Mouse (Mus musculus) CH12.LX (cell line): ENCODE measurements at regions not wholly inside any gene's neighbourhood (a gene's known extent, or its start where the extent isn't known, plus 50 kb on each side); places are given as distances from the start of the nearest gene placed in this dataset.

Experiments used
- DNase-seq: peaks from one replicate; pipeline ENCODE4 v3.0.0-alpha.2; 2013; ENCODE audit errors: extremely low read depth
- H3K27ac ChIP-seq: 2 replicates; pipeline ENCODE4 v1.5.1; 2012; ENCODE audit warnings: low read depth, mild to moderate bottlenecking, control low read depth, moderate library complexity; ENCODE audit not compliant: insufficient read depth
- H3K27me3 ChIP-seq: replicated peaks from 2 replicates; pipeline ENCODE3; 2012; ENCODE audit warnings: inconsistent platforms
- H3K36me3 ChIP-seq, 2 experiments: replicated peaks in 1 of 2; 2 replicates each; pipeline versions ENCODE3 to v1.6.1; 2012; ENCODE audit warnings: inconsistent platforms in 1 of 2, low read length in 1 of 2, mild to moderate bottlenecking in 1 of 2, mixed read lengths in 1 of 2, moderate library complexity in 1 of 2; ENCODE audit not compliant: control insufficient read depth in 1 of 2, insufficient read depth in 1 of 2
- H3K4me1 ChIP-seq, 2 experiments: 2 replicates each; pipeline ENCODE4 v1.6.1; 2012; ENCODE audit warnings: inconsistent platforms in 1 of 2, moderate library complexity in 1 of 2; ENCODE audit not compliant: insufficient read depth in 2 of 2, control insufficient read depth in 1 of 2
- H3K4me2 ChIP-seq: 2 replicates; pipeline ENCODE4 v1.6.1; 2012; ENCODE audit warnings: low read depth, mild to moderate bottlenecking, control low read depth; ENCODE audit not compliant: poor library complexity, insufficient read depth, severe bottlenecking
- H3K4me3 ChIP-seq, 3 experiments: fragments of 150-350 bp in 1 of 3; sonication (generic) in 1 of 3; replicated peaks in 1 of 3; 2 replicates each; pipeline versions ENCODE3 to v1.5.1; 2011 to 2012; ENCODE audit warnings: low read depth in 2 of 3, low read length in 2 of 3, mild to moderate bottlenecking in 2 of 3, moderate library complexity in 2 of 3, control low read depth in 1 of 3, improper control_type of control experiment in 1 of 3, inconsistent platforms in 1 of 3, mixed read lengths in 1 of 3; ENCODE audit not compliant: poor library complexity in 1 of 3
- H3K79me2 ChIP-seq: replicated peaks from 2 replicates; pipeline ENCODE4 v1.6.1; 2012; ENCODE audit warnings: mild to moderate bottlenecking, moderate library complexity; ENCODE audit not compliant: control insufficient read depth, poor library complexity, insufficient read depth, severe bottlenecking; ENCODE audit errors: extremely low read depth
- H3K9ac ChIP-seq: 2 replicates; pipeline ENCODE4 v1.6.1; 2012; ENCODE audit warnings: low read depth, mild to moderate bottlenecking, control low read depth, moderate library complexity; ENCODE audit not compliant: insufficient read depth
- H3K9me3 ChIP-seq: replicated peaks from 2 replicates; pipeline ENCODE3; 2012; ENCODE audit warnings: low read length, inconsistent platforms, mixed read lengths
- E2F4 ChIP-seq: IDR thresholded peaks from 2 replicates; pipeline ENCODE4 v1.6.1; 2011; ENCODE audit warnings: low read depth, low read length, improper control_type of control experiment; ENCODE audit not compliant: insufficient replicate concordance
- ELF1 ChIP-seq: IDR thresholded peaks from 2 replicates; pipeline ENCODE4 v1.6.1; 2014; ENCODE audit warnings: low read depth, mild to moderate bottlenecking, inconsistent platforms, low read length, improper control_type of control experiment
- EP300 ChIP-seq: IDR thresholded peaks from 2 replicates; pipeline ENCODE4 v1.6.1; 2011; ENCODE audit warnings: low read length, improper control_type of control experiment
- GABPA ChIP-seq: IDR thresholded peaks from 2 replicates; pipeline ENCODE4 v1.6.1; 2012; ENCODE audit warnings: low read depth, low read length, improper control_type of control experiment, inconsistent platforms; ENCODE audit not compliant: insufficient replicate concordance
- HCFC1 ChIP-seq: IDR thresholded peaks from 2 replicates; pipeline ENCODE4 v1.6.1; 2012; ENCODE audit warnings: low read depth, mild to moderate bottlenecking, inconsistent platforms, low read length, improper control_type of control experiment
- IRF4 ChIP-seq: IDR thresholded peaks from 2 replicates; pipeline ENCODE4 v1.6.1; 2014; ENCODE audit warnings: low read depth, mild to moderate bottlenecking, inconsistent platforms, low read length, improper control_type of control experiment
- JUND ChIP-seq: conservative IDR thresholded peaks from 2 replicates; pipeline ENCODE4 v1.6.1; 2011; ENCODE audit warnings: low read depth, low read length, improper control_type of control experiment
- KAT2A ChIP-seq: IDR thresholded peaks from 2 replicates; pipeline ENCODE4 v1.6.1; 2012; ENCODE audit warnings: low read length, improper control_type of control experiment, inconsistent platforms; ENCODE audit not compliant: insufficient replicate concordance
- MAFK ChIP-seq: IDR thresholded peaks from 2 replicates; pipeline ENCODE4 v1.6.1; 2011; ENCODE audit warnings: low read length, improper control_type of control experiment; ENCODE audit not compliant: insufficient replicate concordance
- MAX ChIP-seq: IDR thresholded peaks from 2 replicates; pipeline ENCODE4 v1.6.1; 2011; ENCODE audit warnings: low read length, improper control_type of control experiment
- MAZ ChIP-seq: IDR thresholded peaks from 2 replicates; pipeline ENCODE4 v1.6.1; 2012; ENCODE audit warnings: low read depth, mild to moderate bottlenecking, inconsistent platforms, low read length, improper control_type of control experiment, moderate library complexity
- MEF2A ChIP-seq: IDR thresholded peaks from 2 replicates; pipeline ENCODE4 v1.6.1; 2014; ENCODE audit warnings: low read depth, mild to moderate bottlenecking, inconsistent platforms, low read length, improper control_type of control experiment, borderline replicate concordance
- MXI1 ChIP-seq: IDR thresholded peaks from 2 replicates; pipeline ENCODE4 v1.6.1; 2011; ENCODE audit warnings: mild to moderate bottlenecking, low read depth, low read length, improper control_type of control experiment
- MYC ChIP-seq: IDR thresholded peaks from 2 replicates; pipeline ENCODE4 v1.6.1; 2011; ENCODE audit warnings: low read depth, mild to moderate bottlenecking, improper control_type of control experiment, low read length
- NELFE ChIP-seq: IDR thresholded peaks from 2 replicates; pipeline ENCODE4 v1.6.1; 2011; ENCODE audit warnings: low read depth, low read length, improper control_type of control experiment
- PAX5 ChIP-seq: IDR thresholded peaks from 2 replicates; pipeline ENCODE4 v1.6.1; 2012; ENCODE audit warnings: low read length, inconsistent platforms, mixed read lengths
- RAD21 ChIP-seq: IDR thresholded peaks from 2 replicates; pipeline ENCODE4 v1.6.1; 2011; ENCODE audit warnings: low read depth, mild to moderate bottlenecking, low read length, improper control_type of control experiment, moderate library complexity
- RCOR1 ChIP-seq: conservative IDR thresholded peaks from 2 replicates; pipeline ENCODE4 v1.6.1; 2012; ENCODE audit warnings: low read depth, mild to moderate bottlenecking, inconsistent platforms, low read length, improper control_type of control experiment
- SMC3 ChIP-seq: IDR thresholded peaks from 2 replicates; pipeline ENCODE4 v1.6.1; 2011; ENCODE audit warnings: low read depth, low read length, improper control_type of control experiment
- TBP ChIP-seq: conservative IDR thresholded peaks from 2 replicates; pipeline ENCODE4 v1.6.1; 2011; ENCODE audit warnings: low read depth, low read length, improper control_type of control experiment
- TCF12 ChIP-seq: IDR thresholded peaks from 2 replicates; pipeline ENCODE4 v1.6.1; 2014; ENCODE audit warnings: low read depth, mild to moderate bottlenecking, inconsistent platforms, low read length, improper control_type of control experiment
- UBTF ChIP-seq: IDR thresholded peaks from 2 replicates; pipeline ENCODE4 v1.6.1; 2012; ENCODE audit warnings: low read depth, mild to moderate bottlenecking, inconsistent platforms, low read length, improper control_type of control experiment, moderate library complexity
- USF2 ChIP-seq: conservative IDR thresholded peaks from 2 replicates; pipeline ENCODE4 v1.6.1; 2011; ENCODE audit warnings: low read depth, low read length, improper control_type of control experiment
- ZC3H11A ChIP-seq: IDR thresholded peaks from 2 replicates; pipeline ENCODE4 v1.6.1; 2012; ENCODE audit warnings: low read depth, mild to moderate bottlenecking, inconsistent platforms, low read length, improper control_type of control experiment
- ZKSCAN1 ChIP-seq: IDR thresholded peaks from 2 replicates; pipeline ENCODE4 v1.6.1; 2012; ENCODE audit warnings: low read depth, inconsistent platforms, low read length, improper control_type of control experiment, borderline replicate concordance
- ZMIZ1 ChIP-seq: IDR thresholded peaks from 2 replicates; pipeline ENCODE4 v1.6.1; 2012; ENCODE audit warnings: low read depth, mild to moderate bottlenecking, inconsistent platforms, low read length, improper control_type of control experiment
- ZNF384 ChIP-seq: IDR thresholded peaks from 2 replicates; pipeline ENCODE4 v1.6.1; 2012; ENCODE audit warnings: low read depth, low read length, improper control_type of control experiment, inconsistent platforms
- dilution Hi-C: fragments of 300-500 bp; cut with MboI; formaldehyde crosslinking; loops from 2 replicates; pipeline ENCODE4 v1.14.3; 2020; ENCODE audit warnings: low sequenced_read_pairs; ENCODE audit not compliant: extremely low pct_unique_long_range_greater_than_20kb, extremely low pct_ligation_motif_present
- in situ Hi-C: fragments of 300-500 bp; cut with MboI; formaldehyde crosslinking; loops from 3 replicates; pipeline ENCODE4 v1.14.3; 2019; ENCODE audit warnings: low sequenced_read_pairs, low pct_ligation_motif_present, low pct_unique_long_range_greater_than_20kb, mixed read lengths

DNA sequence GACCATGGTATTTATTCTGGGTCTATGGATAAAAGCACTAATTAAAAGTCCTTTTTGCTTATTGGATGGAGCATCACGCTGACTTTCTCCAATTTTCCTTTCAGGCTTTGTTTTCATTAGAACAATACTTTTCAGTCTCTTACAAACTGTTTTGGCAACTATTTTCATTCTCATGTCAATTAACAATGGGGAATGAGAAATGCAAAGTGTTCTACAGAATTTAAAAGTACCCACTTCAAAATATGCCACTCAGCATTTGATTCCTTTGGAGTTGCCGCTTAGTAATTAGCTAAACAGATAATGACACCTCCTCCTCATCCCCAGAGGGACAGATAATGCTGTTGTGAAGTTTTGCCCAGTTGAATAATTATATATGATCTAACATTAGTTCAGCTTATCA, 149.9 kb upstream of the Cblb start:
- no peaks in the 10 kb centered on the region for H3K79me2 ChIP-seq
- H3K4me3 ChIP-seq = no peak overlapping the region
- H3K9me3 ChIP-seq = no peaks in the 10 kb centered on the region
- H3K36me3 ChIP-seq = no peaks in the 10 kb centered on the region
- H3K27ac ChIP-seq = no peak overlapping the region
- H3K27me3 ChIP-seq = no peaks in the 10 kb centered on the region
- no peak for DNase-seq
- H3K4me1 ChIP-seq = 0 out of 4 replicates have a peak, but pooled peaks cover 0 to 3% of the 10 kb centered on the region in 2 experiments
- dilution Hi-C loops = no loop called here
- H3K9ac ChIP-seq = no peak overlapping the region
- in situ Hi-C loops = no loop called here
- no peak overlapping the region for H3K4me2 ChIP-seq
- TF ChIP-seq ZNF384 (no peak), ZC3H11A (no peak), UBTF (no peak), SMC3 (no peak), MXI1 (no peak), MYC (no peak), PAX5 (no peak), TCF12 (no peak), ELF1 (no peak), EP300 (no peak), ZKSCAN1 (no peak), ZMIZ1 (no peak), GABPA (no peak), USF2 (no peak), RCOR1 (no peak), MAFK (no peak)

- Histone ChIP-seq H3K4me1 (no peaks in the 10 kb centered on the region), H3K36me3 (no peaks in the 10 kb centered on the region), H3K4me3 (no peak overlapping the region), H3K27ac (no peak overlapping the region), H3K4me2 (no peak overlapping the region), H3K27me3 (no peaks in the 10 kb centered on the region)
- dilution Hi-C loops = no loop called here
- no peak for DNase-seq
- TF ChIP-seq E2F4 = no peak
- TF ChIP-seq USF2 = no peak
- TF ChIP-seq NELFE = no peak
- no peak for TF ChIP-seq ZKSCAN1
- TF ChIP-seq MYC = no peak
- no peak for TF ChIP-seq RCOR1
- no peak for TF ChIP-seq ZMIZ1
- TF ChIP-seq MAX = no peak
- TF ChIP-seq TBP = no peak
- no peak for TF ChIP-seq MXI1
- no peak for TF ChIP-seq ZC3H11A
- no peak for TF ChIP-seq SMC3
- TF ChIP-seq ZNF384 = no peak
- no peak for TF ChIP-seq HCFC1
- TF ChIP-seq MEF2A = no peak
- no peak for TF ChIP-seq JUND
- no peak for TF ChIP-seq IRF4
- TF ChIP-seq RAD21 = no peak
- no peak for TF ChIP-seq MAZ
- TF ChIP-seq KAT2A = no peak
- TF ChIP-seq, all 38 proteins: peak for 0
- H3K79me2 ChIP-seq = no peaks in the 10 kb centered on the region
- H3K9me3 ChIP-seq = no peaks in the 10 kb centered on the region
- no peak overlapping the region for H3K9ac ChIP-seq
- in situ Hi-C loops = no loop called here
Measured at GRCm38 (mm10) chr16:51883813-51884212, 147.2 kb upstream of the Cblb start.
